Mouse (Mus musculus) kidney, postnatal 4 days (tissue): Measurements from ENCODE around the gene Trmt61a.

Experiments used
- DNase-seq, 2 experiments: peaks; one replicate each; pipeline ENCODE4 v3.0.0; 2021; ENCODE audit warnings: mixed read lengths in 2 of 2

Trmt61a gene

GRCm38 (mm10) chr12:111672581-111672980 lies 5.3 kb upstream of the Trmt61a start:
- DNase-seq, result peak in 1 of 2 experiments; percentile 43

DNA sequence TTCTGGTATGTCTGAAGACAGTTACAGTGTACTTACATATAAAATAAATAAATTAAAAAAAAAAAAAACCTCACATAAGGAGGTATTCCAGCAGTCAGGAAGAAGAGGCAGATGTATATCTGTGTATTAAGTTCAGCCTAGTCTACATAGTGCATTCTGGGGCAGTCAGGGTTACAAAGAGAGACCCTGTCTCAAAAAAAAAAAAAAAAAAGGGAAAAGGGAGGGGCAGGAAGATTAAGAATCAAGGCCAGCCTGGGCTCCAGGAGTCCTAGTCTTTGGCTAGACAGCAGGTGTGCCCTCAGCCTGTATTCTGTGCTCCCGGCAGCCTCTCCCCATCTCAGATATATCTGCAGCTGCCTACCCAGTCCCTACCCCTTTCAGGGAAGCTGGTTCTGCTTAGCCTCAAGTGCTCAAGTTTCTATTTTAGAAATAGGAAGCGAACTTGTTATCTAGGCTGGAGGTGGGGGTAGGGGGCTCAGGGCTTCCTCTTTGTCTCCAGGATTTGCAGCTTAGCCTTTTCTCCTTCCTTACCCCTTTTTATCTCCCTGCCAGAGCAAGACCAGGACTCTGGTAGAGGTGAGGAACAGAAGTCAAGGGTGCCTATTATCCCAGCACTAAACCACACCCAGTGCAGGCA lies 2.9 kb upstream of the Trmt61a start:
- no peak for DNase-seq

GRCm38 (mm10) chr12:111675797-111676580 lies 1.9 kb upstream of the Trmt61a start:
- DNase-seq, result no peak

DNA sequence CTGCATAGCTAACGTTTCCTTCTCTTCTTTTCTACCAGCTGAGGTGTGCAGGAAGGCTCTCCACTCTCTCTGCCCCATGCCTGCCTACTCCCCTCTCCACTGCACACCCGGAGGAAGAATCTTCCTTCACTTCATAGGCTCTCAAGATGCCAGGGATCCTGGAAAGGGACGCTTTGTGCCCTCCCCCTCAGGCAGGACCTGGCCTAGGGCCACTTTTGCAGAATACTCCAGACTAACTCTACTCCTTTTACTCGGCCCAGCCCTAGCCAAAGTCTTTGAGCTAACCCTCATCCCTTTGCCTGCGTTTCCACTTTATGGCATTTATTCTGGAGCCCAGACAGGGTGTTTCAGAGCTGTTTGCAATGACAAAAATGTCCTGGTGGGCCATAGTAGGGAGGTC lies 484 bp upstream of the Trmt61a start:
- peak; percentile 48 to 62 for DNase-seq

GRCm38 (mm10) chr12:111678670-111678933 lies 697 bp downstream of the Trmt61a start:
- peak in 1 of 2 experiments; percentile 7 for DNase-seq

DNA sequence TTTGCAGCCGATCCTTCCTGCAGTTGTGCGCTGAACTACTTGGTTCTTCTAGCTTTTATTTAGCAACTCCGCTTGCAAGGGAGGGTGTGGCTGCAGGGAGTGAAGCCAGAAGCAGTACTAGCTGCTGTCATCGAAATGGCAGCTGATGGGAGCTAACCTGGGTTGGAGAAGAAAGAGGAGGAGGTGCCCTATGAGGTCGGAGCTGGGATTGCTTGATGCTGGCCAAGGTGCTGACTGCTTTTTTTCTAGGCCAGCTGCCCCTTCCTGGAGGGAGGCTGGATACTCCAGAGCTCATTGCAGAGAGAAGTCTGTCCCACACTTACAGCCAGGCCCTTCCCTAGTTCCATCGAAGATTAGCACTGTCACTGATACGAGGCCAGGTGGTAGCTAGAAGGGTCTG lies 1.1 kb downstream of the Trmt61a start:
- DNase-seq, result no peak

GRCm38 (mm10) chr12:111680661-111681060 lies 2.8 kb downstream of the Trmt61a start:
- DNase-seq, result no peak

GRCm38 (mm10) chr12:111681305-111681704 lies 3.4 kb downstream of the Trmt61a start:
- peak in 1 of 2 experiments; percentile 10 for DNase-seq

- DNase-seq, result peak in 1 of 2 experiments; percentile 13
Observed at GRCm38 (mm10) chr12:111682003-111682402, 4.1 kb downstream of the Trmt61a start.

GRCm38 (mm10) chr12:111682806-111683205 lies 4.9 kb downstream of the Trmt61a start:
- DNase-seq, result peak in 1 of 2 experiments; percentile 23

- no peak for DNase-seq
Observed at GRCm38 (mm10) chr12:111686390-111686789, 8.5 kb downstream of the Trmt61a start.

DNA sequence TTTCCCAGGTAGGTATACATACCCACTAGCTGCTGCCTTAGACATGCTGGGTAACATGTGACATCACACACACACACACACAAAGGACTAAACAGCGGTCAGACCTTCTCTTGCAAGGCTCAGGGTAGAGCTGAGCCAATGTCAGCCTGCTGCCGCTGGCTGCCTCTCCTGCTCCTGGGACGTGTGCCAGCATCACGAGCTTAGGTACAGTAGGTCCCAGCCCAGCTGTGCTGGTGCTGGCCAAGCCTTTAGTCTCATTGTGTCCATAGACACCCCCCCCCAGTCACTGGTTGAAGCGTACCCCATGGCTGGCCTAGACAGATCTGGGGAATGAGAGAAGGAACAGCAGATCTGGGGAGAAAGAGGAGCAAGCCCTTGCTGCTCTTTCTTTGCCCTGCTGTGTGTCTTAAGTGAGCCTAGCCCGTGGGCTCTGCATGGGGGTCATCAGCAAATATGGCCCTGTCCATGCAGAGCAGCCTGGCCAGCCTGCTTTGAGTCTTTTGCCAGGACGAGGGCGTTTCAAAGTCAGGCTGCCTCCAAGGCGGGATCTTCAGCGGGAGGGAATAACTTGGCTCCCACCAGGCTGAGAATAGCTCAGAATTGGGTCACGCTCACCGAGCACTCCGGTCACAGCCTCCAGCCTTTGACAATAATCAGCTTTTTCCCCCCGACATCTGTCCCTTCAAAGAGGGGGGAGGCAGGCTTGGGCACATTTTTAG lies 9.6 kb downstream of the Trmt61a start:
- DNase-seq, result peak; percentile 73 to 82

- DNase-seq, result peak in 1 of 2 experiments; percentile 38
Observed at GRCm38 (mm10) chr12:111688069-111688428, 10.1 kb downstream of the Trmt61a start.

GRCm38 (mm10) chr12:111689426-111689825 lies 11.5 kb downstream of the Trmt61a start:
- peak in 1 of 2 experiments; percentile 68 for DNase-seq

DNA sequence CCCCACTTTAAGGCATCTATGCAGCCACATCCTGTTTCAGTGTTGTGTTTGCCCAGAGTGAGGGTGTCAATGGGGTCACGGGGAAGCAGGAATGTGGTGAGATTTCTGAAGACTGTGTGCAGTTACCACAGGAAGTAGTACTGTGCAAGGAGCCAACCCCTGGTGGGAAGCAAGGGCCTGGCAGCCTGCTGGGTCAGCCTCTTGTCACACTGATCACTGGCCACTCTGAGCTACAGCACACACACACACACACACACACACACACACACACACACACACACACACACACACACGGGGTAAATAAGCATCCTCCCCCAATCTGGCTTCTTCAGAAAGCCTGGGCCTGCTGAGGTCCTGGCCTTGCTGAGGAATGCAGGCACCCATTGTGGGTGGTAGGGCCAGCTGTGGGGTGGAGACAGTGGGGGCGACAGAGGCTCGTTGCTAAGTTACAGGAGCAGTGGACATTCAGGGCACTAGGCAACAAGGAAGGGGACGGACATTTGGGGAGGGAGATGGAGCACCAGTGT lies 13.5 kb downstream of the Trmt61a start:
- DNase-seq, result peak; percentile 52 to 71

DNA sequence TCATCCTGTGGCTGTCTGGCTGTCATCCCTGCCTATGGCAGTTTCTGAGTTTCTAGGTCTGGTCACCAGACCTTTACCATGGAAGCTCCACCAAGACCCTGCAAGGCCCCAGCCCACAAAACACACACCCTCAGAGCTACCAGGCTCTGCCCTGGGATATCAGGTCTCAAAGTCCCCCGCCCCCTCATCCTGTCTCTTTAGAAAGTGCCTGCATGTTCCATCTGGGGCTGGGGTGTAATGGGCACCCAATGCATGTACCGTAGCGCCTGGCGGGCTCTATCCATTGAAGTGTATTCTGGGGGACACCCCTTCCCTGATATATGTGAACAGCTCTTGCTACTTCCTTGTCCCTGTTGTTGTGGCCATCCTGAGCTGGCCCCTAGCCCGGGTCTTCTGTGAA lies 15.0 kb downstream of the Trmt61a start:
- DNase-seq, result peak in 1 of 2 experiments; percentile 12

DNA sequence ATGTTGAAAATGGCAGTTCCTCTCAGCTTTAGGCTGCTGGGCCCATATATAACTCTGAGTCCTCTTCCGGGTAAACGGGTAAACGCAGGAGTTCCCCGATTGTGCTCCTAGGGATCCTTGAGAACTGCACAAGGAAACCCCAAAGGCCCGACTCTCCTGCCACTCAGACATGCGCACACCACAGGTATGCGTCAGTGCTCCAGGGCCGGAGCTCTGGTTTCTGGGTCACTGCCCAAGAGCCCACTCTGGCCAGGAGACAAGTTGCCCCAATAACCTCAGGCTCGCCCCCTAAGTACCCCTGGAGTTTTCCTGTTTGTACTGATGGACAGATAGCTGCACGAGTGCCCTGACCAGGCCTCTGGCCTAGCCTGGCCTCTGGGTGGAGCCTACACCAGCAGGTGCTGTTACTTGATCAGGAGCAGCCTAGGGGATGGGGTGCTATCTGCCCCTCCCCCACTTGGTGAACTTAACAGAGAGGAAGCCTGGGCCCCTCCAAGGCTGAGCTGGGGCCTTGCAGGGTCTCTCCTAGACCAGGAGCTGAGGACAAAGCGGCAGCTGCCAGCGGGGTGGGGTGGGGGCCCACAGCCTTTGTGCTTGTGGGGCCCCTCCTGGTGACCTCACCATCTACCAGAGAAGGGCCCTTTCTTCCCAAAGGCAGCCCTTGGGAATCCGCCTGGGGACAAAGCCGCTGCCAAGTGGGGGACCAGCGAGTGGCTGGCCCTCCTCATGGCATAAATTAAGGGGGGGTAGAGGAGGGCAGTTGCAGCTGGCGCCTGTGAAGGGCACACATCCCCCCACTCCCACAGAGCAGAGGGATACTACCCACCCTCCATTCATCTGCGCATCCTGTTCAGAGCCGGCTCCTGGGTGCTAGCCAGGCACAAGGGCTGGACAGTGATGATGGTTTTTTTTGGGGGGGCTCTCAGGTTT lies 15.7 kb downstream of the Trmt61a start:
- DNase-seq, result peak in 1 of 2 experiments; percentile 58

DNA sequence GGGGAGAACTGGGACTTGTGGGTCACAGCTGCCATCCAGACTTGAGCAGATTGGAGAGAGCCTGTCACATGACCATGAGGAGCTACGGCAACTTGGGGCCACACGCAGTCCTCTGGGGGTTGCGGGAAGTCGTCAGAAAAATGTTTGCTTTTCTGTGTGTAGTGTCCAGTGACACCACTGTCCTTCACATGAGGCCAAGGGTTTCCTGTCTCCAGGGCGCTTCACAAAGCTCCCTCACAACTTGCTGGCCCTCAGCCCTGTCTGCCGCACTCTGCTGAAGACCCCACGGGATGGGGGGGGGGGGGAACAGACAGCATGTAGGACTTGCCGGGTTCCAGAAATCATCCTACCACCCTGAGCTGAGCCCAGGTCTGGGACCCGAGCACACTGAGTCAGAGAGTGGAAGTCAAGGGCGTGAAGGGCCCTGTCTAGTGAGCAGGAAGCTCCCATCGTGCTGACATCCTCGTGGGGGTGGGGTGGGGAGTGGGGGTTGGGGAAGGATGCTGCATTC lies 16.4 kb downstream of the Trmt61a start:
- DNase-seq, result peak in 1 of 2 experiments; percentile 57

GRCm38 (mm10) chr12:111694880-111695804 lies 17.2 kb downstream of the Trmt61a start:
- peak in 1 of 2 experiments; percentile 30 for DNase-seq

- peak; percentile 80 to 83 for DNase-seq
Observed at GRCm38 (mm10) chr12:111696239-111696638, 18.3 kb downstream of the Trmt61a start.

DNA sequence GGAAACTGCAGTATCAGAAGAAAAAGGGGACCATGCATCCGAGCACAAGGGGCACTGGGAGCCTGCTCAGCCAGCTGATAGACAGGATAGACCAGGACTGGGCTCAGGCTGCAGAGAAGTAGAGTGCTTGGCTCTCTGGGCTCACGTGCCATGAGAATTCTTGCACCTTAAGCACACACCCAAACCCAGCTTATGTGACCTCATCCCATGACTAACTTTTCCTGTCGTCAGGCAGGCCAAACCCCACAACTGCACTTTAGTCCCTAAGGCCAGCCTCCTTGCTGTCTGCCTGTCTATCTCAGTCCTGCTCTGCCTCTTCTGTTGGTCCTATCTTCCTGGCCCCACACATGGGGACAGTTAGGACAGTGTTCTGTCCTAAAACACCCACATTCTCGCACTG lies 19.8 kb downstream of the Trmt61a start:
- DNase-seq, result no peak
